Mouse (Mus musculus): ENCODE data around the gene D7Ertd443e. TPM values are rescaled to one million over a fixed set of nuclear protein-coding genes. Genes with fewer than 3 reads are reported as not detected.
A peak's percentile ranks its signal among the peaks of the same experiment; 100 is the strongest.

The D7Ertd443e gene
- total RNA-seq, 2 experiments from 2014 or later: 1.6 to 2.4 TPM

DNA sequence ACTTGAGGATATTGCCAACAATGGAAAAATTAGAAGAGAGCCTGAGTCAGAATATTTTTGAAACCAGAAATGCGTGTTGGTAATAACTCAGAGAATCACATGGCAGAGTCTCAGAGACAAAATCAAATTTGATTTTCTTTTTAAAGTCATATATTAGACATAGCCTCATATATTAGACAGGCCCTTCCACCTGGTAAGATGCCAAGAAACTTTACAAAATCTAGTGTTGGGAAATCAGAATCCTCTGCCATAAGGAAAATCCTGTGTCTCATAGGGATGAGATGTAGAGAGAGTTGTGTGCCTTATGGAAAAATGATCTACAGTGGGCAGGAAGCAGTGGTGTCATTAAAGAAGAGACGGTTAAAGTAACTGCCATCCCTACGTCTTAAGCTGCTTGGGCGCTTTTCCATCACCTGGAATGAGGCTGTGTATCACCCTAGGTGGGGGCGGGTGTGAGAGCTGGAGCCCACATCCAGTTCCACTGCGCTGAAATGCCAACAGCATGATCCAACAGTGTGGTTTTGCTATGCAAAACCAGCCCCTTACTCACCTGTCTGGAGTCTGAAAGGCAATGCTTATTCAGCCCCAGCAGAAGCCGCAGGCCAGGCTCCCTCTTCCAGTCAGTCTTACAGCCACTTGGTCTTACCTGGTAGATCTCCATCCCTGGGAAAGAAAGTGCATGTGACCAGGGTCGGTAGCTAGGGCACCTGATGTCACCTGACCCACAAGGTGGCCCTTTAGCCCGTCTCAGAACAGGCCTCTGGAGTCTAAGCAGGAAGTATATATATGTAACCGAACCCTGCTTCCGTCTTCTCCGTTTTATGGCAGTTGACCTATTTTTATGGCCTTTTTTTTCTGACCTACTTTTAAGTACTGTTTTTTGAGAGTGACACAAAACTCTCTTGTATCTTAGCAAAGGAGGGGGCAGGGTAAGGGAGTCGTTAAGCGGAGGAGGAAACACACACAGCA, 153.8 kb downstream of the D7Ertd443e start, which contains the start of gene Adam12:
TSS of gene Adam12 (minus strand) at position 769 of the 969 bp plus-strand sequence.
- intact Hi-C loops (cut with DNase I): no loop called here
- no peak for DNase-seq

DNA sequence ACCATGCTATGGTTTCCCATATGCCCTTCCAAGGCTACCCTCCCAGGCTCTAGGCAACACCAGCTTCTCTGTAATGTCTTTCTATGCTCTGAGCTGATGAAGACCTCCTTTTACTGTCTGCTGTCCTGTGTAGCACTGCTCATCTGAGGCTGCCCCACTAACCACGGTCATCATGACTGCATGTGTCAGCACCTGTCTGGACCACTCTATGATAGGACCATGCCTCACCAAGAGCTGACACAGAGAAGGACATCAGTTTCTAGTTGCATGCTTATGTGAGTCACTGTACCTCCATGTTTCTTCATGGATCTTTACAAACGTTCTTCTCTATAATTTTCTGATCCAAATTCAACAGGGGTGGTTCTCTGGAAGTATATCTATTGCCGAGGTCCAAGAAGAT, 154.8 kb downstream of the D7Ertd443e start:
- intact Hi-C loops (cut with DNase I): no loop called here
- no peak for DNase-seq

DNA sequence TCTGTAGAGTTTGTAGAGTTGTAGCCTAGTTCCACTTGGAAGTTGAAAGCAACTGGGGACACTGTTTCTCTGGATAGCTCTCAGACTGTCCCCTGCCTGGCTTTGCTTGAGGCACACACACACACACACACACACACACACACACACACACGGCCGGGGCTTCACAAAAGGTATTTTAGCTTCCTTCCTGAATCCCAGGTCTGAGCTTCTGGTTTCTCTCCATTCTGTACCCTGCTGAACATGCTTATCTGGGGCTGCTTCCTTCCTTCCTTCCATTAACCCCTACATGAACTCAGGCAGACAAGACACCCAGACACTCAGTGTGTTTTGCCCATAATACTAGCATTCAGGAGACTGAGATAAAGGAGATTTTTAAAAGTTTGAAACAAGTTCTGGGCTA, 155.6 kb downstream of the D7Ertd443e start:
- no peak for DNase-seq
- intact Hi-C loops (cut with DNase I): no loop called here

DNA sequence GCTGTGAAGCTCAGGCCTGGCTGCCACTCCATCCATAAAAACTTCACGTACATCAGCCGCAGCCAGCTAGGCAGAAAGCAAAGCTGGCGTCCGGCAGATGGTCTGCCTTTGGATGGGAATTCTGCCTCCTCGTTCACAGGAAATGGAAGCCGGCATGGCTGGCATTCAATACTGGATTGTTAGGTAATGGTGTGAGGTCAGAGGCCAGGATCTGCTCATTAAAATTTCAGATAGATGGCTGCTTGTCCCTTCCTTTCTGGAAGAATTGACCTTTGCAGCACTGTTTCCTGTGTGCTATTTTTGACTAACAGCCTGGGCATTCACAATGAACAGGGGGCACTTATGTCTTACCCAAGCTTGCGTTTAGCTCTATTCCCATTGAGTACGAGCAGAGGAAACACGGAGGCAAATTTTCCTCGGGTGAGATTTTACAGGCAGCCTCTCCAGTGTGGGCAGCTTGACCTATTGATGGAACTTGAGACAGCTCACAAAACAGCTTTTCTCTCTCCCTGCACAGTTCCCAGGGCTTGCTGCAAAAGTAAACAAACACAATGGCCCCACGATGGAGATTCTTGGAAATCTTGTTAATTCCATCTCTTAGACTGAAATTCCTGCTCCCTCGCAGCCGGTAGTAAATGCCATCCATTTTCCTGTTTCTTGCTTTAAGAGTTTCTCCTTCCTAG, 157.5 kb downstream of the D7Ertd443e start:
- no peak for DNase-seq
- intact Hi-C loops (cut with DNase I): no loop called here

DNA sequence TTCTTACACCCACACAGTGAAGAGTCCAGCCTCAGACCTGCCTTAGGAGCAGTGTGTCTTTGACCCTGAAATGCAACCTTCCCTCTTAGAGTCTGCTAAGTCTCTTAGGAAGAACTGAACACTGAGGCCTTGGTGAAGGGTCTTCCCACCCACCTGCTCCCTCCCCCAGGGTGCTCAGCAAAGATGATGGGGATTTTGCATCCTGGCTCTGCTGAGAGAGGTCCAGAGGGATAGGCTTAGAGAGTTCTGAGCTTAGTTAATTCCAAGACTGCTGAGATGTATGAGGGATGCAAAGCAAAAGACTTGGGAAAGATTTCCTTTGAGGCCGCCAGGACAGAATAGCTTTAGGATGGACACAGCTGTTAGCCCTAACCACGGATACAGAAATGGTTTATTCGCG, 158.4 kb downstream of the D7Ertd443e start:
- intact Hi-C loops (cut with DNase I): no loop called here
- no peak for DNase-seq

DNA sequence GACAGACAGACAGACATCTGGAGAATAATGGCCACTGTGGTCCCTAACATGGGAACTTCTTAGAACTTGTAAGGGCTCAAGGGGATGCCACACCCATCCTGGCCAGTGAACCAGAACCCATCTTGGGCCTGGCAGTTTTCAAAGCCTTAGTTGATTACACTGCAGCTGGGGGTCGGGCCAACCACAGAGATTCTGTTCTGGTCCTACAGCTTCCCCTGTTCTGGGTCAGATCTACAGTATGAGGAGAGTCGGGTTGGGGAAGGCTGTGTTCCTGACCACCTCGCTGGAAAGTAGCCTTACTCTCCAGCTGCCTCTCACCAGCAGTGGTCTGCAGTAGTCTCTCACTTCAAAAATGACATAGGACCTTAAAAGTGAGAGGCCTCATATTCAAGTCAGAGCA, 159.2 kb downstream of the D7Ertd443e start:
- intact Hi-C loops (cut with DNase I): no loop called here
- DNase-seq: no peak

DNA sequence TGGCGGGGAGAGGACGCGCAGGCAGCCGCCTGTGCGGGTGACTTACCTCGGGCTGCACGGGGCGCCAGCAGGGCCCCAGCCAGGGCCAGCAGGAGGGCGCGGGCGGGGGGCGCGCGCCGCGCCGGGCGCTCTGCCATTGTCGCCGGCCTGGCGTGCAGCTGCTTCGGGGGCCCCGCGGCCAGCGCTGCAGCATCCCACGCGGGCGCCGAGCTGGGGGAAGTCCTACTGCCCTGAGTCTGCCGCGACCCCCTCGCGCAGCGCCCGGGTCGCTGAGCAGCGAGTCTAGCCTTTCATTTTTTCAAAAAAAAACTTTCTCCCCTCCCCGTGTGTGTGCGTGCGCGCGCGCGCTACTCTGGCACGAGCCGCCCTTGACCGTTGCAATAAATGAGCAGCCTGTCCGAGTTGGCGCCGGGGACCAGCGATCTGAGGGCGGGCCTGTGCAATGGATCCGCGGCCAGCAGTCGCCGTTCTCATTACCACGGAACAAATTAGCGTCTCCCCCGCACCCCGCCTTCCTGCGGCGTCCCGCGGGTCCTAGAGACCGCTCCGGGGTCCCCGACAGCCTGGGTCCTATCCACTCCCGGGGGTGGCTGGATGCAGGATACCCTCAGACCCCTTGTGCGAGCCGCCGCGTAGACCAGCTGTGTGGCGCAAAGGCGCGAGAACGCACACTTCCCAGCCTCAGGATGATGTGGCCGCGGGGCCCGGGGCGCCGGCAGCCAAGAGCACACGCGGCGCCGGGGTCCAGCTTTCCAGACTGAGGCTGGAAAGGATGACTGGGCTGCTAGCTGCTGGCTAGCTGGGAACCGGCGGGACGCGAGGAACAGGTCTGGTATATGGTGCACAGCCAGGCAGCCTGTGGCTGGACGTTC, 160.5 kb downstream of the D7Ertd443e start:
- DNase-seq: peak; percentile 70
- intact Hi-C loops (cut with DNase I): loop anchor here (2.0 kb wide), 3 partner anchors 38 to 368 kb away; no protein-coding TSS in a partner anchor

DNA sequence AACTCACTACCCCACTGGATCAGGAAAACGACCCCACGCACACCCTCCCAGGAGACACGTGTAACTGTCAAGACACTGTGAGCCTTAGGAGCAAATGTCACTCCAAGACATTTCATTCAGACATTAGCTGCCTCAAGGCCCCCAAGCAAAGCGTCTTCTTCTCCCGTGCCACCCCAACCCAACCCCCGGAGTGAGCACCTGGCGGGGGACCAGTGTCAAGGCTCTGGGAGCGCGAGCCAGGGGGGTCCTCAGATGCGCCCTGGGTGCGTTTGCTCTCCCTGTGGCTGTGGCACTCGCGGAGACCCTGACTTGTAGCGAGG, 161.1 kb downstream of the D7Ertd443e start:
- no peak for DNase-seq
- intact Hi-C loops (cut with DNase I): loop anchor here (2.0 kb wide), 3 partner anchors 38 to 368 kb away; no protein-coding TSS in a partner anchor

DNA sequence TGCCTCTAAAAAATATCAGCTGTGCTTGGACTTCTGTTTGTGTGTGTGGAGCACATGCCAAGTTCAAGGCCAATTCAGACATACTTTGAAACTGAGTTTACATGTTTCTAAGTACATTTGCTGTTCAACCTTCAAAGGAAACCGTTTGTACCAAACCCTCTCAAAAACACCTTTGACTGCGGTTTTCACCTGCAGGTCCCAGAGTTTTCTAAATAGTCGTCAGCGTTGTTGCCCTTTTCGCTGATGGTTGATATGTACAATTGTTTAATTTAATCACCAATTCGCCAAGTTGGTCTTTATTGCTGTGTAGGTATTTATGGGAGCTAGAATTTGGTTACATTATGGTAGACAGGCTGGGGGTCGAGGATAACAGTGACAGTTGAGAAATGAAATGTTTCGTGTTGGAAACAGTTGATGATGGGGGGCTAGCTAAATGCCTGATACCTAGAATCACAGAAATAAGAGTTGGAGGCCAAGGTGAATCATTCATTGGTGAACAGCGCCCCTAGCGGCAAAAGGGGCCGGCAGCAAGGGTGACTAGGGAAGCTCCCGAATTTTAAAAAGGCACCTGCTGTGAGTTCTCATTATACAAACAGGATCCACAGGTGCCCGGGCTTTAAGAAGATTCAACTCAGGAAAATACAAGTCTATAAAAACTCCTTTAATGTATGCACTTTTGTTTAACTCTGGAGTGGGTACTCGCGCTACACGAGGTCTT, 161.9 kb downstream of the D7Ertd443e start:
- peak; percentile 88 to 91 for DNase-seq
- intact Hi-C loops (cut with DNase I): loop anchor here (2.0 kb wide), 4 partner anchors 39 to 367 kb away; no protein-coding TSS in a partner anchor

Other genes with a start within 250 kb of the D7Ertd443e start
- gene Adam12, start 153.5 kb downstream of the D7Ertd443e start, total RNA-seq (2021): 1 to 10 TPM; 4.5 to 6.2 TPM

Data from heart, postnatal 14 days (tissue).